Mouse (Mus musculus): ENCODE data around the gene Gcgr.

GRCm38 (mm10) chr11:120530085-120530964 lies at the start of gene Gcgr:
- no peak for TF ChIP-seq JUND (conservative IDR thresholded peaks at IDR 0.05; ENCODE audit: low read depth, low read length)
- TF ChIP-seq MAX (IDR thresholded peaks at IDR 0.05; ENCODE audit: low read length) = no peak
- no peak for TF ChIP-seq CTCF (conservative IDR thresholded peaks at IDR 0.05 in 1 of 2, IDR thresholded peaks at IDR 0.05 in 1 of 2; ENCODE audit: low read depth in 2 of 2, low read length in 2 of 2)
- no peak for TF ChIP-seq BHLHE40 (IDR thresholded peaks at IDR 0.05; ENCODE audit: low read depth, low read length)
- no peak for TF ChIP-seq ZMIZ1 (IDR thresholded peaks at IDR 0.05; ENCODE audit: low read depth, low read length)
- no peak for TF ChIP-seq MEF2A (IDR thresholded peaks at IDR 0.05; ENCODE audit: borderline replicate concordance, low read depth, low read length)
- no peak for TF ChIP-seq GABPA (IDR thresholded peaks at IDR 0.05; ENCODE audit: insufficient replicate concordance, low read depth, low read length)
- TF ChIP-seq SIN3A (IDR thresholded peaks at IDR 0.05; ENCODE audit: low read length) = no peak
- no peak for TF ChIP-seq POLR2A (IDR thresholded peaks at IDR 0.05; ENCODE audit: low read depth, low read length)
- no peak for TF ChIP-seq ZNF384 (IDR thresholded peaks at IDR 0.05; ENCODE audit: low read depth, low read length)
- no peak for TF ChIP-seq ZC3H11A (IDR thresholded peaks at IDR 0.05; ENCODE audit: low read depth, low read length)
- TF ChIP-seq EP300 (IDR thresholded peaks at IDR 0.05; ENCODE audit: low read length) = no peak
